Mouse (Mus musculus) adipocyte (in vitro differentiated cells): Measurements from ENCODE around the gene Gm5127.

ENCODE experiments used
- DNase-seq: peaks from one replicate; pipeline ENCODE4 v3.0.0-alpha.2; 2016; ENCODE audit warnings: low spot score

Gm5127 gene

DNA sequence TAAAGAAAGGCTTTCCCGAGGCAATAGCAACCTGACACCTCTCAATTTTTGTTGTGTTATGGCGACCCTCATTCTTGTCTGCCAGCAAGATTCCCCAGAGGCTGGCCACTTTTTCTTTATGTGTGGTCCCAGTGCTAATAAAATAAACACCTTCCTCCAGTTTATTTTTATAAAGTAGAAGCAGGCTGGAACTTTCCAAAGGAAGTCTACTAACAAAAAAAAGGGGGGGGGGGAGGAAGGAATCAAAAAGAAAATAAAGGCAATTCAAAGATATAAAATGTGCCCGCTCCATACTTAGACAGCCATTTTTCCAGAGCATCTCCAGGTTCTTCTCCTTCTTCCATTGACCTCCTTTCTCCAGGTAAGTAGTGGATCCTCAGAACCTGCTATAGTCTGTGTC is at the start of gene Gm5127:
Gene Gm5127 (plus strand): TSS at position 301 of the 400 bp plus-strand sequence.
- no peak for DNase-seq

DNA sequence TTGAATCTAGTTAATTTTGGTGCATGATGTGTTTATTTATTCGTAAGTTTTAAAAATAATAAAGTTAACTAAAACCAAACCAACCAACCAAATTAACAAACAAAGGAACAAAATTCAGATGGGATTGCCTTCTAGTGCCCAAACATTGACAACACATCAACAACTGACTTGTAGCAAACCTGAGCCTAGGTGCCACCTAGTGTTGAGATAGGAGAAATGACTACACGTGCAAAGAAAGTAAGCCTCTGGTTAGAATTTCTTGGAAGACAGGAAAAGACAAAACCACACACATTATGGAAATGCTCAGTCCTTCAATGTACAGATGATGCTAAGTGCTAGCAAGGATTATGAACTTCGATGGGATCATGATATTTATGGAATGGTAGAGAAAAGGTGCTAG is 46.6 kb upstream of the Gm5127 start:
- DNase-seq: no peak

DNA sequence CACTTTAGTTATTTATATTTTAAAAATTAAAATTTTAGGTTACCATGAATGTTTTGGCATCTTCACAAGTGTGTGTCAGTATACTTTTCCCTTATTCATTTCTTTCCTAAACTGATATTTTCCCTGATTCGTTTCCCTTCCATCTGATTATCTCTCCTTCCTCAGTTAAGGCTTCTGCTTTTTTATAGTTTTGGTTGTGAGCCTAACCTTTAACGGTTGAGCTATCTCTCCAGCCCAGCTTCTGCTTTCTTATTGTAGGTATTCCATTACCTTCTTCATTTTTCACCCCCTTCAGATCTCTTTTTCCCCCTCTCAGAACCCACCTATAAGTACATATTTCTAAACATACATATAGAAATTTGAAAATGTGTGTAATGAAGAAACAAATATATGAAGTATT is 27.5 kb upstream of the Gm5127 start:
- DNase-seq: no peak

DNA sequence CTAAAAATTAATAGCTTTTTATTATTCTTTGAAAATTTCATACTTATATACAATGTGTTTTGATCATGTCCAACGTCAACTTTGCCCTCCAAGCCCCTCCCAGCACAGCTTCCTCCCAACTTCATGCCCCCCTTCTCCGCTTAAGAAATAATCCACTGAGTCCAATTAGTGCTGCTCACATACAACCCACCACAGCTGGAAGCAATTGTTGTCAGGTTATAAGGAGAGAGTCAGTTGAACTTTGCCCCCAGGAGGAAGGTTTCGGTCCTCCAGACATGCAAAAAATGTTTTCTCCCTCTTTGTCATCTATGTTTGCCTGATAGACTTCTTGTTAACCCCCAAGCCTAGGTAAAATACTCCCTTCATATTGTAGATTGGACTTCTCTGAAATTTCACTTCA is 4.0 kb upstream of the Gm5127 start:
- DNase-seq: no peak

DNA sequence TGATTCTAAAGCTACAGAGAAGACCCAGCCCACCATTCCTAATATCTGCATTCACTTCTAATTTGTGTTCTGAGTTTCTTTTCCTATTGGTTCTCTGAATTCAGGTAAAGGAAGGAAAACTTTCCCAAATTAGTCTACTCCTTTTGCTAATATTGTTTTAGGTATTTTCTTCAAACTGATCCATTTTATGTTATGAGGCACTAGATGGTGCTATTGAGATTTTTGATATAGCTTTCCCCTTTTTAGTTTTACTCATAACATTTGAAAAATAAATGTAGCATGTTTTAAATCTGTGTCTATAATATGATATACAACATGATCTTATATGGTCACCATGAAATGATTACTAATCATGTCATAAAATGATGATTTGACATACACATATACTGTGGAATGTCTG is 2.6 kb upstream of the Gm5127 start:
- DNase-seq: no peak

DNA sequence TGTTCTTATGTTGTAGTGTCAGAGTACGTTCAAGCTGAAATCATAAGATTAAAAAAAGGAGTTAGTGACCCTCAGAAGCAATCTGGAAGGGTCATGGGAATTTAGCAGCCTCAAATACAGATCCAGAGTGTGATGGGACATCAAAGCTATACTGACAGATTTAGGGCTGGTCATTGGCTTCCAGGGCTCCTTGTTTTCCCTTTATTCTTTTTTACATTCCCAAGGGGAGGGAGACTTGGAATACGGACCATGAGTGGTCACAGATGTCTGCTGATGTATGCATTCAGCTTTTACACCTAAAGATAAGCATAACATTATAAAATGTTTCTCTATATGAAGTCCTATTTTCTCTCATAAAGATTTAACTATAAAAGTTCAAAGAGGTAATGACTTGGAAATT is 789 bp upstream of the Gm5127 start:
- DNase-seq: no peak

DNA sequence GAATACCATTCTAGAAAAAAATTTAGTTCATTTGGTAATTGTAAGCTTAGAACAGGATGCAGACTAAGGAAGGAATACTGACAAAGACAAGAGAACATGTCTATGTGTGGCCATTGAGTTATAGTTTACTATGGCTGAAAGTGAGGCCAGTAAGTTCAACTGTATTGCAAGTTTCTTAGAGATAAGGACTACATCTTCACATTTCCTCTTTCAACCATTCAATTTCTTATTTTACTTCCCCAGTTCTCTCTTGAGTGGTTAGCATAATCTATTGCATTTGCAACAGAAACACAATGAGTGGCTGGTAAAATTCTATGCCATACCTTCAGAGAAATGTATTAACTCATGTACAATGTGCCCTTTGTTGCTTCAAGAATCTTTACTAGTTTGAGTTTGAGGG is 10.9 kb downstream of the Gm5127 start:
- DNase-seq: no peak

DNA sequence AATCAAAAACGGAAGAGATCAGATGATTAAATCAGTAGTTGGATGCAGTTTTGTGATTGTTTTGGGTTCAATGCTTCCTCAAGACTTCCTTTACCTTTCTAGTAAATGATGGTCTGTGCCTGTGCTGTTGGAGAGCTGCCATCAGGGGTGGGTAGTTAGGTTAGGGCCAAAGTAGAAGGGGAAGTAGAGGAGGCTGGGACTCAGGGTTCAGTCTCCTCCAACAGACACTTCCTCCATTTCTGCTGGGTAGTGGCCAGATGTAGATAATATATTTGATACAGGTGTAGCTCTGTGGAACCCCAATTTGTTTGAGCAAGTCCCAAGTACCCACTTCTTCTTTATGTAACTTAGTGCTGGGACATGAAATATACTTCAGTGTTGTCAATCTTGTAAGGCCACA is 12.9 kb downstream of the Gm5127 start:
- DNase-seq: no peak

DNA sequence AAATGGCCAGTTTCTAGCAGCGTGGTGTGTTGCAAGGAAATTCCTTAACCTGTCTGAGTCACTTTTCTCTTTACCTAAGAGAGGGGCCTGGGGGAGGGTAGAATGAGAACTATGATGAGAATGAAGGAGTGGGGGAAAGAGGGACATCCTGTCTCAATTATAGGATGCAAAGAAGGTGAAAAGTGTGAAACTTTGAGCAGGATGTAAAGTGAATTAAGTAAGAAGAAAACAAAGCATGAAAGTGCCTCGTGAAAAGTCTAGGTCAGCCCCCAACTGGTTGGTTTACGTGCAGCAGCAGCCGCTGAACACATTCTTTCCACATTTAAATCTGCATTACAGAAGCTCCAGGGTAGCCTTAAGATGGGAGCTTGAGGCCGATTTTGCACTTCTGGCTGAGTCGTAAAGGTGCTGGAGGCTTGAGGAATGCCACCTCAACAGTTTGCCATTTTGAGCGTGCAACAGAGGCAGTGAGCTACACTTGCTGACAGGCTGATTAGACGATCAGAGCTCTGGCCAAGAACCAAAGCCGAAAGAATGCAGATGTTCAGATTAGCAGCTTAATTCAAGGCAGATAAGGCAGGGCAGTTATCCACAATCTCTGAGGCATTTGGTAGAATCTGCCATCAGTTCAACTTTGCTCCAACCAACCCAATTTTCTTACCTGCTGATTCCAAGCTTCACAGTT is 19.7 kb downstream of the Gm5127 start:
- no peak for DNase-seq

DNA sequence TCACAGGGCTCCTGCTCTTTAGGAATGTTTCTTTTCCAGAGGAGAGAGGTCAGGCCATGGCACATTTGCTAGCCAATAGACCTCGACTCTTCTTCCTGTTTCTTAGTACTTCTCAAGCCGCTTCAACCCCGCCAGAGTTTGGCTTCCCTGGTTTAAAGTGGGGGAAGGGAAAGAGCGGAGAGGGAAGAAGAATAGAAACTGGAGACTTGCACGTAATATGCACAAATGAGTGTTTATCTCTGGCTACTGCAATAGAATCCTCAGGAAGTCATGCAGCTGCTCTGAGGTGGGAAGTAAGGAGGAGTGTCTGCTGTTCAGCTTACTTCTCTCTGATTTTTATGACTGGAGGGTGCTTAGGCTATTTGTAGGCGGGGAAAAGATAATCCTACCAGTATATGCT is 20.4 kb downstream of the Gm5127 start, which contains the start of gene Cysltr1:
Gene Cysltr1 (minus strand): TSS at position 294 of the 400 bp plus-strand sequence.
- DNase-seq: no peak

DNA sequence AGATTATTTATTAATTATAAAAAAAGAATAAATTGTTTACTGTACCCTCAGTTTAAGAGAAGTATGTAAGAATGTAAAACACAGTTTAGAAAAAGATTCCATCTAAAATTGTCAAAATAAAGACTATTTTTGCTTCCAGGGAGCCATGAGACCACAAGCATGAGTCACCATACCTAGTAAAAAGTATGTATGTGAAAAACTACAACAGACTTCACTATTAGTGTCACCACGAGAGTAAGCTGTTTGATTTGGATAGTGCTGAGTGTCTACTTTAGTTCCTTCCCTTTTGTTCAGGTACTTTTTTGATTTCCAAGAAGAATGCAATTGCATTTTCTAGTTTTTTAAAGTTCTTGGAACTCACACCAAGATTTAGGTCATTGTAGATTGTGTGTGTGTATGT is 39.5 kb downstream of the Gm5127 start:
- DNase-seq: no peak

DNA sequence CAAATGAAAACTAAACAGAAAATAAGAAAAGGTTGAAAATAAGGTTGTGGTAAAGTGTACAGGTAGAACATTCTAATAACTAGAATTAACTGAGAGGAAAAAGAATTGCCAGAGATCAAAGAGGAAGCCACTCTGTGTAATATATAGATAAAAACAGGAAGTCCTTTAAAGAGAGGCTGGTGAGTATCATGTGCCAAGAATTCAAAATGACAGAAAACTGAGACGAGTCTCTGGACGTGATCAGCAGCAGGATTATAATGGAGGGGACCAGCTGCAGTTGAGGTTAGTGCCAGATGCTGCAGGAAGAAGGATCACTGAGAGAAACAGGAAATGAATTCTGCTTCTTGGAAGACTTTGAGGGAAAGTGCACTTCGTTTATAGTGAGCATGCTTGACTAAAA is 40.7 kb downstream of the Gm5127 start:
- no peak for DNase-seq

DNA sequence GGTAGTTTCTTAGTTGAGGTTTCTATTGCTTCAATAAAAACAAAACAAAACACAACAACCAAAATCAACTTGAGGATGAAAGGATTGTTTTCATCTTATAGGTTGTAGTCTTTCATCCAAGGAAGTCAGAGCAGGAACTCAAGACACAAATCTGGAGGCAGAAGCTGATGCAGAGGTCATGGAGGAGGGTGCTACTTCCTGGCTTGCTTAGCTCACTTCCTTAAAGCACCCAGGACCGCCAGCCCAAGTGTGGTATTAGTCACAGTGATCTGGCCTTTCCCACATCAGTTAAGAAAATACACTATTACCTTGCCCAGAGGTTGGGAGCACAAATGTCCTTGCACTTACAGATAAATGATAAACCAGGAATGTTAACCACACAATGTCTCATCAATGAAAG is 45.5 kb downstream of the Gm5127 start:
- DNase-seq: no peak

DNA sequence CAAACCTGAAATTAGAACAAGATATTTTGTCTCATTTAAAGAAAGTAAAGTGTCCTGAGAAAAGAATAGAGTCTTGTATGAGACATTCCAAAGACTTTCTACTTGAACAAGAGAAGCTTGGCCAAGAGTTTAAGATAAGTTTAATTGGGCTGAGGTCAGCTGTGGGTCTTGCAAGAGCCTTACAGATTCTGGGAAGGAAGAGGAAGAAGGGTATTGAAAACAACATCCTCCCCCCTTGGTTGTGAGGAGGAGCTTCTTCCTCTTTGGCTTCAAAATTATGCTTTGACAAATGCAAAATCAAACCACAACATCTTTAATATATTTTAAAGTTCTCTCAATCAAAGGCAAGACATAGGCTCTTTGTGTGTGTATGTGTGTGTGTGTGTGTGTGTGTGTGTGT is 50.6 kb downstream of the Gm5127 start:
- no peak for DNase-seq

DNA sequence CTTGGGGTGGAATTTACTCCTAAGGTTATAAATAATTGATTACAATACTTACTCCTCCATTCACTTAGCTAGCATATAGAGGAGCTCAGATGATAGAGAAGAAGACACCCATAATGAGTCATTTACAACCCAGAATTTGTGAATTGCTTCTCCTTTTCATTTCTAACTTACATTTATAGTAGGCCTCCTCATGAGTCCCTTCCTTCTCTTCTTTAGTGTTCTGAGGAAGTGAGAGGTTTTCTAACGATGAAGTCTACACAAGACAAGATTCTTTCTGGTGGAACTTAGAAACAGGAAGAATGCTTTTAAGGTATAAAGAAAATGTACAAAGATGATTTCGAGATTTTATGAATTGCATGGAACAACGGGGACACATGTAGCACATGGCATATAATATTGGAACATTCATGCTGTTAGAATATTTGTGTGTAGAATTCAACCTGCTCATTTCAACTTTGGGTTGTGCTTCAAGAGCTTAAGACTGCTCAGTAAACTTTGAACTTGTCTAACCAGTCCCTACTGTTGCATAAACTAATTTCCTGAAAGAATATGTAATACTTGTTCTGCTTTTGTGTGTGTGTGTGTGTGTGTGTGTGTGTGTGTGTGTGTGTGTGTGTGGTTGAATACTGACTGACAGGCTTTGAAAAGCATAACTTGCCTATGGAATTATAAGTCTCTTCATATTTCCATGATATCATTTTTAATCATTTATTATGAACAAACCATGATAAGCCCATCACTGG is 52.0 kb downstream of the Gm5127 start:
- no peak for DNase-seq

DNA sequence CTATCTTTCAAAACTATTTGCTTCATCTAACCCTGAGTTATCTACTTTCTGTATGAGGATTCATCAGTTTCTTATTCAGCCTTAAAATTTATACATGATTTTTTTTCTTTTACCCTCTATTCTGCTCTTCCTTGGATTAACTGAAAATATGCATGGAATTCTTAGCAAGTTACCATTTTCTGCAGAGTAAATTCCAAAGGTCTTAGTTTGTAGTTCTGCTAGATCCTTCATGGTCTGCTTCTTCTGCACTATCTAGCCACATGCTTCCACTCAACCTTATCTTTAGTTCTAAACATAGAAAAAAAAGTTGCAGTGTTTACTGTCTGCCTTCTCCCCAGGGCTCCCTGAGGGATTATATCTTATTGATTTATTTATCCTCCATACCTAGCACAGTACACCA is 79.1 kb downstream of the Gm5127 start:
- no peak for DNase-seq

DNA sequence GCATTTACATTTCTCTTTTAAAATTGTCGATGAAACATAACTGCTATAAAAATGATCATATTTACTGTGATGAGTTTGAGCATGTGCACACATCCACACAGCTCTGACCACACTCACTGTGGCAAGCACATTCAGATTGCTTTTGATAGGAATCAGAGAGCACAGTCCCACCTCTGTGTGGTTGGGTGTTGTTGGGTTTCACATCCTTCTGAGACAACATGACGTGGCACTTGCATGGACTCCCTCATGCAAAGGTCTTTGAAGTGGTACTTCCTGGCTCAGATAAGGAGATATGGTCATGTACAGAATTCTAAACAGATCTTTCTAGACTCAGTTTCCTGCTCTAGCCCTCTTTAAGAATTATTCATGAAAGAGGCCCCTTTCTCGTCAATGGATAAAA is 121.6 kb downstream of the Gm5127 start:
- no peak for DNase-seq

DNA sequence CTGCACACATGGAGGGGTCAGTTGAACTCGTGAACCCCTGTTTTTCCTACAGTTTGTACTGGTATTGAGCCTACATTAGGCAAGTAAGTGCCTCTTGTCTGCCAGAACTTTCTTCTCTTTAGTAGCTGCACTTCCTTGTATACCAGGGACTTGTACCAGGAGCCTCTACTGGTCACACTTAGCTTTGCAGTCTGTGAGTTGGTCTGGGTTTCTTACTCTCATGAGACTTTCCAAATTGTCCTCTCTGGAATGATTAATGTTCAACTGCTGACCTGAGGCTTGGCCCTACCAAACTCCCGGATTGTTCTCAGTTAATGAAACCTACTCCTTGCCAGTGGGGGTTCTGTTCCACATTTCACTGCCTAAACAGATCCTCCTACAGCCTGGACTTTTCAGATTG is 134.2 kb downstream of the Gm5127 start:
- DNase-seq: no peak

DNA sequence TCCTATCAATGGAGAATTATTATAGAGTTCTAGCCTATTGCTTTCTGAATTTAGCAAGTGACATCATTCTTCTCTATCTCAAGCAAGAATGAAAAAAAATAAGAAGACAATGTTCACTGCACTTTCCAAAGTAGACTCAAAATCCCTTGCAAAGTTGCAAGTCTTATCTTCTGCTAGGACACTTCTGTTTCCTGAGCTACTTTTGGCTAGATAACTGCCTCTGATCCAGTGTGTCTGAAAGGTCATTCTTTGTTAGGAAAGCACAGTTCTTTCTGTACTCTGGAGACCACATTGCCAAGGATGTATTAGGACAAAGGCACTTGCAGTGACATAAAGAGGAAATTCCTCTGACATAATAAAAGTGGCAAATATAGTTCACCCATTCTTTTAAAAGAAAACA is 159.3 kb downstream of the Gm5127 start:
- no peak for DNase-seq

DNA sequence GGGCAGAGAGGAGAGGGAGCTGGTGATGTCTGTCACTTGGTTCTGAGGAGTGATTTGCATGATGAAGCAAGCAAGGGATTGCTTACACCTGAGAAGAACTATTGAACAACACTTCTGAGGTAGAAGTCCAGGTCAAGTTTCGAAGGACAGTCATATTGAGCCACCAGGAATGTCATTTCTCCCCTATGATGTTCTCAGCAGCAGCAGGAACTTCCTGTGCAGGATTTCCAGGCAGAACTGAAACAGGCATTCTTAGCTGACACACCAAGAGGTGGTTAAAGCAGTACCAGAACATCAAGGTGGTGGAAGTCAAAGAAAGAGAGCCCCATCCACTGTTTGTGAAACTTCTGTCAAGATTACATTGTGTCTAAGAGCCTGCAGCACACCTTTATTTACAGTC is 172.3 kb downstream of the Gm5127 start:
- DNase-seq: no peak
